Mouse (Mus musculus): ENCODE data around the gene Jam3.

- no peak for TF ChIP-seq CTCF (conservative IDR thresholded peaks at IDR 0.05; ENCODE audit: insufficient read depth, insufficient read length, low read depth, low read length)
- no peak for TF ChIP-seq POLR2A (IDR thresholded peaks at IDR 0.05; ENCODE audit: low read depth, low read length)
These were observed 7.3 kb downstream of the Jam3 start for GRCm38 (mm10) chr9:27147946-27148345.
